Mouse (Mus musculus) stomach, embryonic 14.5 days (tissue): ENCODE data around the gene Zscan12. TPM values are rescaled to one million over a fixed set of nuclear protein-coding genes. Genes with fewer than 3 reads are reported as not detected.

Source experiments
- microRNA-seq: library from miRNA; unstranded; fragments of <30 nt; microRNA quantifications from one replicate; pipeline ENCODE4, GENCODE M21; 2016
- polyA plus RNA-seq: library from polyadenylated mRNA; unstranded; fragments of >200 nt; fragmentation: Nextera tagmentation; extraction: Ambion mirVana; gene quantifications from 2 replicates; pipeline ENCODE4 v1.2.1, GENCODE M21; 2014

Gene Zscan12
- polyA plus RNA-seq, 1 experiment from 2014 or later, result 12.3 TPM

Small RNA genes lying within 50 kb of the gene (microRNA-seq; reads per million reads assigned to microRNA genes)
- not detected for gene Mir6942

Other genes with a start within 250 kb of the Zscan12 start
- gene Olfr263, start 233.2 kb upstream of the Zscan12 start, polyA plus RNA-seq, result not detected in 2 replicates
- not detected in 2 replicates for gene Olfr1368, start 217.0 kb upstream of the Zscan12 start, polyA plus RNA-seq
- 123 and 128 TPM in 2 replicates for gene Trim27, start 183.4 kb upstream of the Zscan12 start, polyA plus RNA-seq
- gene Gpx5, start 70.1 kb upstream of the Zscan12 start, polyA plus RNA-seq, result not detected in 2 replicates
- not detected in 2 replicates for gene Gpx6, start 50.7 kb upstream of the Zscan12 start, polyA plus RNA-seq
- not detected in 2 replicates for gene Olfr1367, start 15.9 kb upstream of the Zscan12 start, polyA plus RNA-seq
- gene Zkscan3, start 39.9 kb downstream of the Zscan12 start, polyA plus RNA-seq, result 81.3 and 85.7 TPM in 2 replicates
- gene Pgbd1, start 78.2 kb downstream of the Zscan12 start, polyA plus RNA-seq, result 2.3 and 3.1 TPM in 2 replicates
- gene Zscan26, start 90.9 kb downstream of the Zscan12 start, polyA plus RNA-seq, result 32.6 and 35.8 TPM in 2 replicates
- gene Nkapl, start 105.7 kb downstream of the Zscan12 start, polyA plus RNA-seq, result 2.7 and 2.8 TPM in 2 replicates
- 2.9 TPM in 2 replicates for gene Zkscan4, start 116.1 kb downstream of the Zscan12 start, polyA plus RNA-seq
- gene Gm10065, start 116.6 kb downstream of the Zscan12 start, polyA plus RNA-seq, result not detected in 2 replicates
- gene AK157302, start 132.4 kb downstream of the Zscan12 start, polyA plus RNA-seq, result 0.17 and 0.34 TPM in 2 replicates
- 6.7 and 7.5 TPM in 2 replicates for gene Gm11273, start 138.6 kb downstream of the Zscan12 start, polyA plus RNA-seq
- gene Zkscan8, start 168.3 kb downstream of the Zscan12 start, polyA plus RNA-seq, result 11.5 and 11.6 TPM in 2 replicates
- 0.07 and 0.28 TPM in 2 replicates for gene Olfr1366, start 180.0 kb downstream of the Zscan12 start, polyA plus RNA-seq
- gene Olfr1535, start 197.1 kb downstream of the Zscan12 start, polyA plus RNA-seq, result 0.06 TPM in 1 of 2 replicates, not detected in the other
- not detected in 2 replicates for gene Olfr1364, start 218.9 kb downstream of the Zscan12 start, polyA plus RNA-seq